Mouse (Mus musculus) myocyte (in vitro differentiated cells): Measurements from ENCODE around the gene Card6.

Experiments
- POLR2A ChIP-seq: IDR thresholded peaks from one replicate; pipeline ENCODE4 v1.6.1; 2011; ENCODE audit warnings: low read depth, mild to moderate bottlenecking, control low read depth, moderate library complexity; ENCODE audit not compliant: insufficient read length
- POLR2AphosphoS2 ChIP-seq: IDR thresholded peaks from one replicate; pipeline ENCODE4 v1.6.1; 2011; ENCODE audit warnings: low read depth, control low read depth; ENCODE audit not compliant: insufficient read length
- TCF3 ChIP-seq: IDR thresholded peaks from one replicate; pipeline ENCODE4 v1.6.1; 2011; ENCODE audit warnings: low read depth, control low read depth; ENCODE audit not compliant: insufficient read length
- USF1 ChIP-seq: IDR thresholded peaks from one replicate; pipeline ENCODE4 v1.6.1; 2011; ENCODE audit warnings: low read depth, mild to moderate bottlenecking, control low read depth, moderate library complexity

DNA sequence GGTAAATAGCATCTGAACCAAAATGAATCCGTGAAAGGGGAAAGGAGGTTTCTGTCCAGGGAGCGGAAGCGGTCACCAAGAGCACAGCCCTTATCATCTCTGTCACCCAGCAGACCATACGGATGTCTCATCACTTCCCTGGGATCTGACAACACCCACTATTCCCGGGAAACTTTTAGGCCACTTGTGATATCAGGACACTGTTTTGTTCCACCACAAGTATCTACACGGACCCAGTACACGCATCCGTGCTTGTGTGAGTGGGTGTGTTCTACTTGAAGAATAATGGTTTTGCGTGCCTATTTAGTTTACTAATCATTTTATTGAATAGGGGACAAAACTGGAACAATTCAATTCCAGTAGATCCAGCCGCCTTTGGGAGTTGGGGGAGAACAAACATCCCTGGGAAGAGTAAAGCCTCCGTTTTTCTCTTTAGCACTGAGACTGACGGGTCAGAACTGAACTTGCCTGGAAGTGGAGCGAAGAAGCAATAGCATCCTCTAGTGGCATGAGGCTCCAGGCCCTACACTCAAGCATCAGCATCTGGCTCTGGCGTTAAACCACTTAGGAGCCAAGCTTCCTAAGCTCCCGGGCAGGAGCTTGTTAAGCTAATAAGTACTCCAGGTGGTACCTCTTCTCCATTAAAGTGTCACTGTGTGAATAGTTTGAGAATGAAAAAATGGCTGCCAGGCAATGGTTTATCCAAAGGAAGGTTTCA lies 39.4 kb downstream of the Card6 start:
- TF ChIP-seq POLR2A: no peak
- TF ChIP-seq TCF3: no peak
- no peak for TF ChIP-seq POLR2AphosphoS2
- TF ChIP-seq USF1: no peak
